Mouse (Mus musculus): Measurements from ENCODE around the gene Npc1l1. TPM values are rescaled to one million over a fixed set of nuclear protein-coding genes. Genes with fewer than 3 reads are reported as not detected.

The Npc1l1 gene
- polyA plus RNA-seq, 1 experiment from 2014 or later, result 0.05 TPM

GRCm38 (mm10) chr11:6177781-6178420 lies 52.0 kb downstream of the Npc1l1 start:
- H3K4me2 ChIP-seq (replicated peaks; ENCODE audit: low read depth, low read length), result no peak overlapping the region
- H3K27me3 ChIP-seq (ENCODE audit: control insufficient read depth, insufficient read depth, low read length), result no peaks in the 10 kb centered on the region
- no peaks in the 10 kb centered on the region for H3K36me3 ChIP-seq (ENCODE audit: control insufficient read depth, insufficient read depth, low read length)
- WGBS, result 48% methylated on average over 8 of the region's 8 CpGs
- no peaks in the 10 kb centered on the region; the same call in 1 of the 2 replicates for H3K9me3 ChIP-seq (ENCODE audit: control insufficient read depth, low read length)
- peak; percentile 75 for ATAC-seq (ENCODE audit: low FRiP score, low TSS enrichment)
- H3K4me1 ChIP-seq (ENCODE audit: control insufficient read depth, insufficient read depth, low read length), result peaks cover 39% of the 10 kb centered on the region
- no peak overlapping the region for H3K4me3 ChIP-seq (ENCODE audit: low read length)
- H3K9ac ChIP-seq (ENCODE audit: low read depth, low read length), result no peak overlapping the region; the same call in 1 of the 2 replicates
- H3K27ac ChIP-seq (ENCODE audit: low read depth, low read length), result peak overlapping the region; percentile 73; the same call in 1 of the 2 replicates

- H3K27me3 ChIP-seq (ENCODE audit: control insufficient read depth, insufficient read depth, low read length), result no peaks in the 10 kb centered on the region
- no peak for ATAC-seq (ENCODE audit: low FRiP score, low TSS enrichment)
- no peak overlapping the region for H3K27ac ChIP-seq (ENCODE audit: low read depth, low read length)
- H3K9me3 ChIP-seq (ENCODE audit: control insufficient read depth, low read length), result no peaks in the 10 kb centered on the region; the same call in 1 of the 2 replicates
- H3K4me3 ChIP-seq (ENCODE audit: low read length), result no peak overlapping the region
- no peaks in the 10 kb centered on the region for H3K36me3 ChIP-seq (ENCODE audit: control insufficient read depth, insufficient read depth, low read length)
- no peak overlapping the region for H3K9ac ChIP-seq (ENCODE audit: low read depth, low read length)
- H3K4me2 ChIP-seq (replicated peaks; ENCODE audit: low read depth, low read length), result no peak overlapping the region
- 65% methylated on average over 1 of the region's 1 CpGs for WGBS
- H3K4me1 ChIP-seq (ENCODE audit: control insufficient read depth, insufficient read depth, low read length), result peaks cover 39% of the 10 kb centered on the region
These were observed 54.4 kb downstream of the Npc1l1 start for GRCm38 (mm10) chr11:6175506-6175905.

GRCm38 (mm10) chr11:6174719-6175118 lies 55.2 kb downstream of the Npc1l1 start:
- Histone ChIP-seq H3K4me2 (replicated peaks; ENCODE audit: low read depth, low read length) (no peak overlapping the region), H3K9ac (ENCODE audit: low read depth, low read length) (no peak overlapping the region), H3K4me1 (ENCODE audit: control insufficient read depth, insufficient read depth, low read length) (peaks cover 36% of the 10 kb centered on the region), H3K4me3 (ENCODE audit: low read length) (no peak overlapping the region), H3K27ac (ENCODE audit: low read depth, low read length) (no peak overlapping the region), H3K9me3 (ENCODE audit: control insufficient read depth, low read length) (no peaks in the 10 kb centered on the region; the same call in 1 of the 2 replicates), H3K27me3 (ENCODE audit: control insufficient read depth, insufficient read depth, low read length) (no peaks in the 10 kb centered on the region), H3K36me3 (ENCODE audit: control insufficient read depth, insufficient read depth, low read length) (no peaks in the 10 kb centered on the region)
- no peak for ATAC-seq (ENCODE audit: low FRiP score, low TSS enrichment)
- 43% methylated on average over 7 of the region's 7 CpGs for WGBS

GRCm38 (mm10) chr11:6169041-6169663 lies 60.8 kb downstream of the Npc1l1 start:
- Histone ChIP-seq H3K4me3 (ENCODE audit: low read length) (no peak overlapping the region), H3K27me3 (ENCODE audit: control insufficient read depth, insufficient read depth, low read length) (no peaks in the 10 kb centered on the region), H3K9ac (ENCODE audit: low read depth, low read length) (no peak overlapping the region), H3K36me3 (ENCODE audit: control insufficient read depth, insufficient read depth, low read length) (no peaks in the 10 kb centered on the region), H3K4me1 (ENCODE audit: control insufficient read depth, insufficient read depth, low read length) (no peaks in the 10 kb centered on the region), H3K9me3 (ENCODE audit: control insufficient read depth, low read length) (no peaks in the 10 kb centered on the region), H3K4me2 (replicated peaks; ENCODE audit: low read depth, low read length) (no peak overlapping the region), H3K27ac (ENCODE audit: low read depth, low read length) (no peak overlapping the region)
- no peak for ATAC-seq (ENCODE audit: low FRiP score, low TSS enrichment)
- 93% methylated on average over 2 of the region's 2 CpGs for WGBS

GRCm38 (mm10) chr11:6166351-6166750 lies 63.6 kb downstream of the Npc1l1 start:
- no peak overlapping the region for H3K4me2 ChIP-seq (replicated peaks; ENCODE audit: low read depth, low read length)

GRCm38 (mm10) chr11:6165391-6166081 lies 64.4 kb downstream of the Npc1l1 start:
- no peak overlapping the region for H3K4me2 ChIP-seq (replicated peaks; ENCODE audit: low read depth, low read length)
- H3K4me3 ChIP-seq (ENCODE audit: low read length), result no peak overlapping the region
- ATAC-seq (ENCODE audit: low FRiP score, low TSS enrichment), result no peak
- H3K4me1 ChIP-seq (ENCODE audit: control insufficient read depth, insufficient read depth, low read length), result no peaks in the 10 kb centered on the region
- H3K27me3 ChIP-seq (ENCODE audit: control insufficient read depth, insufficient read depth, low read length), result no peaks in the 10 kb centered on the region
- no peak overlapping the region for H3K27ac ChIP-seq (ENCODE audit: low read depth, low read length)
- H3K9ac ChIP-seq (ENCODE audit: low read depth, low read length), result no peak overlapping the region
- H3K36me3 ChIP-seq (ENCODE audit: control insufficient read depth, insufficient read depth, low read length), result no peaks in the 10 kb centered on the region
- H3K9me3 ChIP-seq (ENCODE audit: control insufficient read depth, low read length), result no peaks in the 10 kb centered on the region
- WGBS, result 93% methylated on average over 7 of the region's 7 CpGs

More at GRCm38 (mm10) chr11:6166351-6166750, 63.6 kb downstream of the Npc1l1 start:
- 96% methylated on average over 12 of the region's 12 CpGs for WGBS
- Histone ChIP-seq H3K36me3 (ENCODE audit: control insufficient read depth, insufficient read depth, low read length) (no peaks in the 10 kb centered on the region), H3K9me3 (ENCODE audit: control insufficient read depth, low read length) (no peaks in the 10 kb centered on the region), H3K27me3 (ENCODE audit: control insufficient read depth, insufficient read depth, low read length) (no peaks in the 10 kb centered on the region), H3K4me1 (ENCODE audit: control insufficient read depth, insufficient read depth, low read length) (no peaks in the 10 kb centered on the region), H3K9ac (ENCODE audit: low read depth, low read length) (no peak overlapping the region), H3K4me3 (ENCODE audit: low read length) (no peak overlapping the region), H3K27ac (ENCODE audit: low read depth, low read length) (no peak overlapping the region)
- ATAC-seq (ENCODE audit: low FRiP score, low TSS enrichment), result no peak

GRCm38 (mm10) chr11:6164781-6165180 lies 65.2 kb downstream of the Npc1l1 start:
- no peak overlapping the region for H3K4me3 ChIP-seq (ENCODE audit: low read length)
- no peak overlapping the region for H3K9ac ChIP-seq (ENCODE audit: low read depth, low read length)
- no peaks in the 10 kb centered on the region for H3K9me3 ChIP-seq (ENCODE audit: control insufficient read depth, low read length)
- no peak overlapping the region for H3K27ac ChIP-seq (ENCODE audit: low read depth, low read length)
- no peak overlapping the region for H3K4me2 ChIP-seq (replicated peaks; ENCODE audit: low read depth, low read length)
- H3K4me1 ChIP-seq (ENCODE audit: control insufficient read depth, insufficient read depth, low read length), result no peaks in the 10 kb centered on the region
- no peaks in the 10 kb centered on the region for H3K27me3 ChIP-seq (ENCODE audit: control insufficient read depth, insufficient read depth, low read length)
- no peak for ATAC-seq (ENCODE audit: low FRiP score, low TSS enrichment)
- 96% methylated on average over 7 of the region's 7 CpGs for WGBS
- no peaks in the 10 kb centered on the region for H3K36me3 ChIP-seq (ENCODE audit: control insufficient read depth, insufficient read depth, low read length)

- 86% methylated on average over 12 of the region's 12 CpGs for WGBS
- Histone ChIP-seq H3K9me3 (ENCODE audit: control insufficient read depth, low read length) (no peaks in the 10 kb centered on the region), H3K36me3 (ENCODE audit: control insufficient read depth, insufficient read depth, low read length) (no peaks in the 10 kb centered on the region), H3K27me3 (ENCODE audit: control insufficient read depth, insufficient read depth, low read length) (no peaks in the 10 kb centered on the region), H3K9ac (ENCODE audit: low read depth, low read length) (no peak overlapping the region), H3K4me3 (ENCODE audit: low read length) (no peak overlapping the region), H3K4me1 (ENCODE audit: control insufficient read depth, insufficient read depth, low read length) (no peaks in the 10 kb centered on the region), H3K4me2 (replicated peaks; ENCODE audit: low read depth, low read length) (no peak overlapping the region), H3K27ac (ENCODE audit: low read depth, low read length) (no peak overlapping the region)
- ATAC-seq (ENCODE audit: low FRiP score, low TSS enrichment), result no peak
These were observed 66.2 kb downstream of the Npc1l1 start for GRCm38 (mm10) chr11:6163706-6164105.

GRCm38 (mm10) chr11:6163062-6163461 lies 66.9 kb downstream of the Npc1l1 start:
- Histone ChIP-seq H3K9ac (ENCODE audit: low read depth, low read length) (no peak overlapping the region), H3K4me2 (replicated peaks; ENCODE audit: low read depth, low read length) (no peak overlapping the region), H3K27me3 (ENCODE audit: control insufficient read depth, insufficient read depth, low read length) (no peaks in the 10 kb centered on the region), H3K27ac (ENCODE audit: low read depth, low read length) (no peak overlapping the region), H3K4me1 (ENCODE audit: control insufficient read depth, insufficient read depth, low read length) (no peaks in the 10 kb centered on the region), H3K9me3 (ENCODE audit: control insufficient read depth, low read length) (no peaks in the 10 kb centered on the region), H3K36me3 (ENCODE audit: control insufficient read depth, insufficient read depth, low read length) (no peaks in the 10 kb centered on the region), H3K4me3 (ENCODE audit: low read length) (no peak overlapping the region)
- no peak for ATAC-seq (ENCODE audit: low FRiP score, low TSS enrichment)
- 100% methylated on average over 3 of the region's 3 CpGs for WGBS
